Mouse (Mus musculus) induced T-regulatory cell, adult 2 months (primary cell): ENCODE results near the gene Ccl17.

Source experiments
- DNase-seq: peaks from one replicate; pipeline ENCODE4 v3.0.0-alpha.2; 2012; ENCODE audit warnings: low read depth

Gene Ccl17

DNA sequence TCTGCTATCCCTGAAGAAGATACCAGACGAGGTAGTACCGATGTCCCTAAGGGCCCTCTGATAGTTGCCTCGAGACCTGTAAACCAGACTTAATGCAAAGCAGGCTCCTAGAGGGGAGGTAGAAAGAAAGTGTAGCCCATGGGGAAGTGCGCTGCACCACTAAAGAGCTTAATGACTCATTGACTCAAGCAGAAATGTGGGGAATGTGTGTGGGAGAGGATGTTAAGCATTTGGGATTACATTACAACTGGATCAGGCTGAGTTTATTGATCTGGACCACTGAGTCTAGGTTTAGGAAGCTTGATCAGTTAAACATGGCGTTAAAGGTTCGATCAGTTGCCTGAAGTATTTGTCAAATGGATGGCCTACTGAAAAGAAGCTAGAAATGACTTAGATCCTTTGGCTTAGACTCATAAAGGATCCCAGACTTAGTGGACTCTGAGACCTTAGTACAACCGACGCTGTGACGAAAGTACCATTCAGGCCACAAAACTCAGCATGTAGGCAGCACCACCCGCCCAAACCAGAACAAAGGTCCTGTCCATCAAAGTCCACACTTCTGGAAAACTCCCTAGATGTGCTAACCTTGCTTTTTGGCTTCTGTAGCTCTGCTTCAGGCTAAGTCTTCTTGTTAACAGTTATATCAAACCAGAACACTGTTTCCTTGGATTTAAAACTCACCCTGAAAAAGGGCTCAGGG lies 20.8 kb upstream of the Ccl17 start:
- DNase-seq, result no peak

DNA sequence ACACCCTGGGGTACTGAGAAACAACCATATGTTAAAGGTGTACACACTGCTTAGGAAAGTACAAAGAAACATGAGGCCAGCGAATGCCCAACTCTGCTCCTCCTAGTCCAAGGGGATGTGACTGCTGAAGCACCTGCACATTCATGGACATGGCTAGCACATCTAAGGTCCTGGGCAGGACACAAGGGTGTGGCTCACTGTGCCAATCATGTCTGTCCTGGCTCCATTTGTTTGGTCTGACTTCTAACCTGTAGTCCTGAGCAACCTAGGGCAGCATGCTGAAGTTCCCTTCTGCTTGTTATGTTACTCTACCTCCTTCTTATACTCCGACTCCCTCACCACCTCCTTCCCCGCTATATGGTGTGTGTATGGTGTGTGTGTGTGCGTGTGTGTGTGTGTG lies 15.9 kb upstream of the Ccl17 start:
- DNase-seq, result no peak

DNA sequence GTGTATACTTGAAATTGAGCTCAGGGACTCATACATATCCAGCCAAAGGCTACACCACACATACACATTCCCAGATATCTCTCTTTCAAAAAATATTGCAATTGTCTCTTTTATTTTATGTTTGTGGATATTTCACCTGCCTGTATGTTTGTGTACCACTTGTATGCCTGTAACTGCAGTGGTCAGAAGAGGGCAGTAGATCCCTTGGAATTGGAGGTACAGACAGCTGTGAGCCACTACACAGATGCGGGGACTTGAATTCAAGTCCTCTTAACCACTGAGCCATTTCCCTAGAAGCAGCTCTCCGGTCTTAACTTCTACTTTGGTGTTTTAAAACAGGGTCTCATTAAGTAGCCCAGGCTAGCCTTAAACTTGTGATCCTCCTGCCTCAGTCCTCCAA lies 15.5 kb upstream of the Ccl17 start:
- DNase-seq, result no peak

DNA sequence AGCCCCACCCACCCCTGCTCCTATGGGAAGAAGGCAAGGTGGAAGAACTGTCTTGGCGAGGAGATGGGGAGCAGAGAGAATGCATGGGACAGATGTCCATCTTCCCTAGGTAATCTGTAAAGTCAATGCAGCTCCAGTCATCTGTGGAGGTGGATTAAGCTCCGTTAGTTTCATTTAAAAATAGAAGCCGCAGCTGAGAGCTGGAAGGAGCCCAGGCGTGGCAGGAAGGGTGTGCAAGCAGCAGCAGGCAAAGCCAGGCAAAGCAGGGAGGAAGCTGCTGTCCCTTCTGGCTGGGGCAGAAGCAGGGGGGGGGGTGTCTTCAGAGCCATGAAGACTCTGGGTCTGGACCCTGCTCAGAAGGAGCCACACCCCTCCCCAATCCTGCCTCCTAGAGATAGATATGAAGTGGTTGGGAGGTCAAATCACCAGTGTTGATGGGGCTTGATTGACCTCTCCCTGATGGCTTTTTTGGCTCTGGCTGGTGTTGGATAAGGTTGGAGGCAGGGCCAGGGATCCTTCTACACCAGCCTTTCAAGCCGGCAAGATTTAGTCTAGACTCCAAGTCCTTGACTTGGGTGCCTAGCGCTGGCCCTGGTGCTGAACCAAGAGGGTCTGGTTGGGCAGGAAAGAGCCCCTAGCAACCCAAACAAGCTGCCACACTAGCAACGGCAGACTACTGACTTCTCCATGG lies 9.8 kb upstream of the Ccl17 start:
- DNase-seq, result no peak

DNA sequence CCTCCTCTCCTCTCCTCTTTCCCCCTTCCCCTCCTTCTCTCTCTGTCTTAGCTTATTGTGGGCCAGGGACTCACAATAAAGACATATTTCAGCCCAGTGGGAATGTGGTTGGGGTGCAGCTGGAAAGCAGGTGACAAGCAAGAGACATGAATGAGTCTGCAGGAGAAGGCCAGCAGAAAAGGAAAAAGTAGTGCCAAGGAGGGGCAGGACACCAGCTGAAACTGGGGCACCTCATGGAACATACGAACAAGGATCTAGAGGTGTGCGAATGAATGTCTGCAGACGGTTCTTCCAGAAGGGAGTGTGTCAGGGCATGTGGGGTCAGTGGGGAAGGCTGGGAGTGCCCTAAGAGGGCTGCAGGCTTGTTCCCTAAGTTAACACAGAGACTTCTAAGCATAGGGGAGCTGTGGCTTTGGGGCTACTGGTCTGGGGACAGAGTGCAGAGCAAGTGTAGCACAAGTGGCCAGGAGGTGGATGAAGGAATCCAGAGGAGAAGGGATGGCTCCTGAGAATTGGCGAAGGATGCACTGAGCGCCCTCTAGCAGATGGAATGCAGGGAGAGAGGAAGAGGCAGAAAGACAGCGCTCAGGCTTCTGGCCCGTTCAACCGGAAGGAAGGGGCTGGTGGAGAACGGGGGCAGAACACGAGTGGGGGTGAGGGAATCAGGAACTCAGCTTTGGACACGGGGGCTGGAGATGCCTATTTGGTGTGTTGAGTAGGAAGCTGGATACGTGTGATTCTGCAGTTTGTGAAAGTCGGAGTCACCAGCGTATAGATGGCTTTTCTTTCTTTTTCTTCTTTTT lies 8.8 kb upstream of the Ccl17 start:
- no peak for DNase-seq

DNA sequence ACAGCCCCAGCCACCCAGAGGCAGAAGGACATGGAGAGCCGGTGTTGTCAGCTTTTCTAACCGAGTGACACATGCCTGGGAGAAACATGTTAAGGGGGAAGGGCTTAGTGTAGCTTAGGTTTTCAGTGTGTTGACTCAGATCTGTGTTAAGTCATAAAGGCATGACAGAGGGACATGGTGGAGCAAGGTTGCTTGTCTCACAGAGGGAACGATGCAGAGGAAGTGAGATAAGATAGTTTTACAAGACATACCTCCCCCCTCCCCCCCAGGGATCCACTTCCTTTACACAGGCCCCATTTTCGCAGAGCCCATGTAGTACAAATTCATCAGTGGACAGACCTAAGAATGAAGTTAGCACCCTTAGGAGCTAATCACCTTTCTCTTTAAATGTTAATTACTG lies 7.9 kb upstream of the Ccl17 start:
- DNase-seq, result peak; percentile 58

DNA sequence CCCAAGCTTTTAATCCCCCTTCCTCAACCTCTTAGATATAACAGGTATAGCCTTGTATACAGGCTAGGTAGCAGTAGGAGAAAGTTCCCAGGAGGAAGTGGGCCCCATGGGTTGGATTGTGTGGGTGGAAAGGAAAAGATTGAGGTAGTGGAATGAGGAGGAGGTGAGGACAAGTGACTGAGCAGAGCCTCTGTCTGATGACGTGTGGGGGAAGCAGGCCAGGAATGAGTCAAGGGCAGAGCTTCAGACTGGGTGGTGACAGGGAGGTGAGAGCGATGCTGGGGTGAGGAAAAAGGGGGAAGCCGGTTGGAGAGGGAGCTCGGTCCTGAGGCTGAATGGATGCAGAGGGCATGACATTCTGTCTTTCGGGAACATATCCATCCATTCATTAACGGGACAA lies 6.7 kb upstream of the Ccl17 start:
- DNase-seq, result no peak

DNA sequence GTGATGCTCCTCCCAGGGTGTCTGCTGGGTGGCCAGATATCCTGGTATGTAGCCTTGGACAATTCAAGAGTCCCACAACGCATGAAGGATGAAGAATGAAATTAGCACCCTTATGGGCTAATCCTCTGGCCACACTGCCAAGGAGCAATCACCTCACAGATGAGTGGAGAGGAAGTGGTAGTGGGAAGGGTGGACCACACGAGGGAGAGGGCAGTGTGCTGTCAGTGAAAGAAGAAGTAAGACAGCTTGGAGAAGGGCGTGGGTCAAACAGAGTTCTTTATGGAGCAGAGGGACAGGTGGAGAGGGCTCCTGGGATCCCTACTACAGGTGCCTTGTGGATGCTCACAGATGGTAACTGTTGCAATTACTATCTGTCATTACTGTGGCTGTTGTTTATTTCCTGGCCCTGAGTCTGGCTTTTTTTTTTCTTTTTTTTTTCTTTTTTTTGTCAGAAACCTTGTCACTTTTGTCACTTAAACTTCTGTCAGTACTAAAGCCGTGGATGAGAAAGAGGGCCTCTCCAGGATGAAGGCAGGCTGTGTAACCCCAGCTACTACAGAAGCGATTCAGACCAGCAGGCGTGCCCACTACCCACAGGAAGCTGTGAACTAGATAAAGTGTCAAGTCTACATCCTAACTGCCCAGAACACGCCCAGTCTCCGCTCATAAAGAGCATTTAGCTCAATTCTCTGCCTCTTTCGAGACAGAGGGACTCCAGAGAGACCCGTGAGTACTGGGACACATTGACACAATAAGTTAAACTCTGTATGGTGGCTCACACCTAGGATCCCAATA lies 5.5 kb upstream of the Ccl17 start:
- no peak for DNase-seq

DNA sequence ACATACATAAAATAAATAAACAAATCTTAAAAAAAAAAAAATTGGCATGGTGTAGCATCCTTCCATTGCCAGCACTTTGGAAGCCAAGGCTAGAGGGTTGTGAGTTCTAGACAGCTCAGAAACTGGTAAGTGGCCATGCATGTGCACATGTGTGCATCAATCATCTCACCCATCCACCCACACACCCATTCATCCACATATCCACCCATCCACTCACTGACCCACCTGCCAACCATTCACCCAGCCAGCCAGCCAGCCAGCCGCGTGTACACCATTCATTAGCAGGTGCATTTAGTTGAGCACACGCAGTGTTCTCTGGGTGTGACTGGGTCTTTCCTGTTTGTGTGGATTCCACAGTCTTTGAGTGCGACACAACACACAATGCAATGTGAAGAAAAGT lies 4.4 kb upstream of the Ccl17 start:
- no peak for DNase-seq

DNA sequence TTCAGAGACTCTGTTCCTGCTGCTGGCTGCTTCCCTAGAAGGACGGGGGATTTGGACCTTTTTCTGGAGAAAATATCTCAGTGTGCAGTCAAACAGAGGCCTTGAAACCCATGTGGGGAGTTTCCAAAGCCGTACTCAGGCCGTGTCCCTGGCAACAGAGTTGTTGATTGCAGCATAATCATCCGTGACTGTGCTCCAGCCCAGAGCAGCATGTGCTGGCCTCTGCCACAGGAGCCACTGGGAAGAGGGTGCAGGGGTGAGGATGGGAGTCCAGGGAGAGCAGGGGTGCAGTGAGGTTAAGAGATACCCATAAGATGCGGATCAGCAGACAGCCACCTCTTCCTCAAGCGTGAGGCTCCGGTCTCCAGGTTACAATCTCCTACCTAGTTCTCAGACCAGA lies 2.7 kb upstream of the Ccl17 start:
- no peak for DNase-seq

DNA sequence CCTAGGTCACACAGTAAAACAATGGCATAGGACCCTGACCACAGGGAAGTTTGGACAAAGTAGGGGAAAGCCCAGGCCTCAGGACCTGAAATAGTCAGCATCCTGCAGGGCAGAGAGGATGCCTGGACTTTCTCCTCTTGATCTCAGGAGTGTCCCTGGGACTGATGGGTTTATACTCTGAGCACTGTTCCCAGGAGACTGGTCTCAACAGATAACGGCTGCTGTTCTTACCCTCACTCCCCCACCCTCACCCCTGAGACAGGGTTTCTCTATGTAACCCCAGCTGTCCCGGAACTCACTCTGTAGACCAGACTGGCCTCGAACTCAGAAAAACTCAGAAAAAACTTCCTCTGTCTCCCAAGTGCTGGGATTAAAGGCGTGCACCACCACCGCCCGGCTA lies 1.9 kb upstream of the Ccl17 start:
- no peak for DNase-seq

DNA sequence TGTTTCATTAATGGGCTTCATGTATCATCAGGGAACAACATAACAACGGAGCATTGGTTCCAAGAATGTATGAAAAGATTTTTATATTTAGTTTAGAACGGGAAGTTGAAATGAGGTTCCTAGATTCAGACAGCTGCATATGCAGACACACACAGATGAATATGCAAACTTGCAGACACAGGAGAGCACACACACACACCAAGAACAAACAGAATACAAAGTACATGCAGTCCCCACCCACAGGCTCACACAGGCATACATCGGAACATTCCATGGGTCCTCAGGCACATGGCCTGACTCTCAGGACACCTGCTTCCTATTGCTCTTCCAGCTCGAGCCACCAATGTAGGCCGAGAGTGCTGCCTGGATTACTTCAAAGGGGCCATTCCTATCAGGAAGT lies 602 bp downstream of the Ccl17 start:
- DNase-seq, result no peak

DNA sequence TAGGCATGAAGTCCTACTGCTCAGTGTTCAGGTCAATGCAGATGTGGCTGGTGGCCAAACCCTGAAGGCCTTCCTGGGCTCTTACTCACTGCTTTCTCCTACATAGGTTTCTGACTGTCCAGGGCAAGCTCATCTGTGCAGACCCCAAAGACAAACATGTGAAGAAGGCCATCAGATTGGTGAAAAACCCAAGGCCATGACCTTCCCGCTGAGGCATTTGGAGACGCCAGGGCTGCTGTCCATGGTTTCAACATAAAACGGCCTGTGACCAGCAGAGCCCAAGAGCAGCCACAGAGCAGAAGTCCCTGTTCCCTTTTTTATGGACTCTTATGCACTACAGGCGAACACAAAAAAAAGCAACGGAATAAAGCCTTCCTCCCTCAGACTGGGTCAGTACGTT lies 1.4 kb downstream of the Ccl17 start:
- no peak for DNase-seq

DNA sequence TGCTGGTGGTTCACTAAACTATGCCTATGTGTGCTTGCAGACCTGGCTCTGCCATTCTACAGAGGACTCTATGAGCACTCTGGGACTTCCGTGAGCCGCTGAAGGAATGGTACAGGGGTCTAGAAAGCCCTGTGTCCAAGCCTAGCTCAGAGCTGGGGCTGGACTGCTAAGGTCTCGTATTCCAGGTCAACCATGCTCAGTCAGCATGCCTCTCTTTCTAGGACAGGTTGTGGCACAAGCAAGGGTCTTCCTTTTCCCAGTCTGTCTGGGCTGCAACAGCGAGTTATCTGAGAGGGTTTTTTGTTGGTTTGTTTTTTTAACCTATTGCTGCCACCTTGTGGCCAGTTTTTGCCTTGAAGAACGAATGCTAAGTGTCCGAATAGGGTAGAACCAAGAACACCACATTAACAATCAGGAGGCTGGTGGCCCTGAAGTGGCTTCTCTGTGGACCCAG lies 2.4 kb downstream of the Ccl17 start:
- peak; percentile 93 for DNase-seq

DNA sequence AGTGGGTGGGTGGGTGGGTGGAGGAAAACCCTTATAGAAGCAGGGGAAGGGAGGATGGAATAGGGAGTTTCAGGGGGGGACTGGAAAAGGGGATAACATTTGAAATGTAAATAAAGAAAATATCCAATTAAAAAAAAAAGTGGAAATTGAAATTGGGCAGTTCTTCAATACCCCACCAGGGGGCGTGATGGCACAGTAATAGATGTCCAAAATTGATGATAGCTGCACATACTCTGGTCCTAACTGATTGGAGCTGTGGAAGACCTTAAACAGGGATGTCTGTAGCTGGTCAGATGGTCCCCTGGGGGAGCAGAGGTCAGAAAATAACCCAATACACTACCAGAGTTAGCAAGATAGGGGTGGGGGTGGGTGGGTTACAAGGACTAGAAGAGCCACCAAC lies 4.3 kb downstream of the Ccl17 start:
- peak; percentile 69 for DNase-seq

DNA sequence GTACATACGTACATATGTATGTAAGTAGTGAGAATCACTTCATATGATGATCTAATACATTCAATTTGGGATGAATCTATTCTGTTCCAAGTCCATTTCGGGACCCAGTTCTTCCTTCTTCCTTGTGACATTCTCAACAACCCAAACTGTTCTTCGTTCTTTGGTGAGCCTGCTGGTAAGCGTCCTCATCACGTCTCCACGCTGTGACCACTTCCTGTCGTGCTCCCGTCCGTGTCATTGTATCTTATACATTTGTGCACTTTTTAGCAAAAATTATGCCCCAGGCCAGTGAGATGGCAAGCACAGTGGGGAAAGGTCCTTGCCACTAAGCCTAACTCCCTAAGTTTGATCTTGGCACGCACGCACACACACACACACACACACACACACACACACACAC lies 7.7 kb downstream of the Ccl17 start:
- peak; percentile 41 for DNase-seq

DNA sequence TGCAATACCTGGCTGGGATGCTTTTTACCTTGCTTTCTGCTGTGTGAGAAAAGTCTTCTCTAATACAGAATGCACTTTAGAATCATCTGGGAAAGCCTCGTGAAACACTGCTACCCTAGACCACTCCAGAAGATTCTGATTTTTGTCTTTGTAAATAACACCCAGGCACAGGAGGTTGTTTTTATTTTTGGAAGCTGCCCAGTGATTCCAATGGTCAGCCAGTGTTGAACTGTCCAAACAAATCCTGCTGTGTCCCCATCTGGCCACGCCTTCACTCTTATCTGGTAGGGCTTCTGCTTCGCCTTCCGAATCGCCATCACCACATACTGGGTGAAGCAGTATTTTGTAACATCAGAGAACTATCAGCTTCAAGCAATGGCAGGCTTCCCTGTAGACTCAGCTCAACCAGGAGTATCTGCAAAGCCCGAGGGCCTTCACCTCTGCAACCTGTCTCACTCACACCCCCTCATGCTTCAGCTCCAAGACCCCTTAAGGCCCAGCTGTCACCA lies 9.5 kb downstream of the Ccl17 start:
- DNase-seq, result no peak

DNA sequence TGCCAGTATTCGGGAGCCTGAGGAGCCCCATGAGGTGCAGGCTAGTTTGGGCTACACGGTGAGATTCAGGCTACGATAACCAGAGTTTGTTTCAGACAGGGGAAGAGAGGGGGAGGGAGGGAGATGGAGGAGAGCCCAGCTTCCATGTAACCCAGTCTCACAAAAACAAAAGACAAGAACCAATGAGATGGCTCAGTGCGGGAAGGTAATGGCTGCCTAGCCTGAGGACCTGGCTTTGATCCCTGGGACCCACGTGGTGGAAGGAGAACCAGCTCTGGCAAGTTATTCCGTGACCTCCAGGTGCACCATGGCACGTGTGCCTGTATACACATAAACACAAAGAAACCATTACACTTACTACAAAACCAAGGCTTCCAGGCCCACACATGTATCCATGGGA lies 10.3 kb downstream of the Ccl17 start:
- DNase-seq, result no peak

DNA sequence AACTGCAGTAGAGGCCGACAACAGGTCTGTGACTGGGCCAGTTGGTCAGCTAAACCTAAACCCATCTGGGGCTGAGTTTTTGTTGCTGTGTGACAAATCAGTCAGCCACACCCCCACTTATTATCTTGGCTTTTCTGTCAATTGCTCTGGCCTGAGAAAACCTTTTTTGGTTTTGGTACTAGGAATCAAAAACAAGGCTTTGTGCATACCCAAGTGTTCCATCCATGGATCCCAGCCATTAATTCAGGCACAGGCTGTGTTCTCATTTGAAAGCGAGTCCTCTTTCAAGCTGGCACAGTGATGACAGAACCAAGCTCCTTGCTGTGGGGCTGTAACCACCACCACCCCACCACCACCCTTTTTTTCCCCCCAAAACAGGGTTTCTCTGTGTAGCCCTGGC lies 11.1 kb downstream of the Ccl17 start:
- DNase-seq, result no peak

DNA sequence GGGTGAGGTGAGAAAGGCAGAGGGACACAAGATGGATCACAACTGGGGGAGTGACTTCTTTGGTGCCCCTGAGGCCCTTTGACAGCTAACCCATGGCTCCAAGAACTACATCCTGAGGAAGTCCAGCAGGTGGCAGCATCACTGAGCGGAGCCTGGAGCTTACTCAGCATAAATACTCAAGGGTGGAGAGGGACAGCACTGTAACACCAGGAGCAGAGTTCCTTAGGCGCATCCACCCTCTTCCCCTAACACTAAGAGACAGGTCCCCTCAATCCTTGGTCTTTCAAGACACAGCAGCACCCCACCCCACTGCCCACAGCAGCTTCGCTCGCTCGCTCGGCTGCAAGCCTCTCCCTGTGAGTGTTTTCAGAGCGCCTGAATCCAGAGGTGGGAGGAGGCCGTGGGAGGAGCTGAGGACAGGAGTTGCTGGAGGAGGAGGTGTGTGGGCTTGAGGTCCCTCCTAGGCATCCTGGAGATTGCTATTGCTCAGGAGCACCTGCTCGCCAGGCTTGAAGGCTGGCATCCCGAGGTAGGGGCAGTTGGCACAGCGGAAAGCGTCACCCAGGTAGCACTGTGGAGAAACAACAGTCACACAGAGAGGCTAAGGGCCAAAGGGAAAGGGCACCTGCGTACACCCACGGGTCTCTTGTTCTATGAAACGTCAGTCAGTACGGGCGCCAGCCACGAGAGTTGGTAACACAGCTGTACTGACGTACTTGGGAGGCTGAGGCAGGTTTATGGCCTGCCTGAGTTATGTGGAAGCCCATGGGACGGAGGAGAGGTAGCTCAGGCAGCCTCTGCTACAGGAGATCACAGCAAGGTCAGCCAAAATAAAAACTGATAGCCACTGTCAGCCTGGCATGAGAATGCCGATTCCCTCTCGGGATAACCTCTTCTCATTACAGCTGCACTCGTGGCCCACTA lies 12.6 kb downstream of the Ccl17 start:
- DNase-seq, result peak; percentile 67

DNA sequence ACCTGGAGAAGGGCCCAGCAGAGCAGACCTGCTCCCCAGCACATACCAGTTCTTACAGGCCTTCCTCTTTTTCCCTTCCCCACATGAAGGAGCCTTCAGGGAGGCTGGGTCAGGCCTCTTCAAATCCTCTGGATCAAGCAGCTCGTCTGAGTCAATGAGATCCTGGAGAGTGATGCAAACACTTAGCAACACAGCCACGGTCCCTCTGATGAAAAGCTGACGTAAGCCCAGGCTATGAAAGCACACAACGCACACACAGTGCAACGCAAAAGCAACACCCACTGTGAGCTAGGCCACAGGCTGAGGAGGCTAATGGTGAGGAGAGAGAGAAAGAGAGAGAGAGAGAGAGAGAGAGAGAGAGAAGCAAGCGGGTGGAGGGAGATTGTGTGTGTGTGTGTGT lies 14.9 kb downstream of the Ccl17 start:
- DNase-seq, result no peak
